Mouse (Mus musculus): Measurements from ENCODE around the gene Acap1. TPM values are rescaled to one million over a fixed set of nuclear protein-coding genes. Genes with fewer than 3 reads are reported as not detected.
A peak's percentile ranks its signal among the peaks of the same experiment; 100 is the strongest.
"Not testable (repeated sequence)": the region's sequence is repeated elsewhere in the genome, so short reads cannot be mapped to it uniquely, and the experiment has no call there.

The Acap1 gene
- total RNA-seq, 2 experiments from 2014 or later: 0.15 to 0.26 TPM

GRCm38 (mm10) chr11:69881787-69882670 lies 13.3 kb downstream of the Acap1 start:
- no peak for DNase-seq (ENCODE audit: extremely low spot score in 1 of 2, low spot score in 2 of 2)
- intact Hi-C loops (cut with DNase I): no loop called here

GRCm38 (mm10) chr11:69880853-69881603 lies 14.3 kb downstream of the Acap1 start, which contains the start of gene Kctd11:
Gene Kctd11, minus strand, starts transcription at chr11:69881406.
- intact Hi-C loops (cut with DNase I): no loop called here
- peak in 1 of 2 experiments; percentile 93 for DNase-seq (ENCODE audit: extremely low spot score in 1 of 2, low spot score in 2 of 2)

GRCm38 (mm10) chr11:69880506-69880852 lies 14.9 kb downstream of the Acap1 start:
- intact Hi-C loops (cut with DNase I): no loop called here
- peak in 1 of 2 experiments; percentile 82 for DNase-seq (ENCODE audit: extremely low spot score in 1 of 2, low spot score in 2 of 2)

- DNase-seq (ENCODE audit: extremely low spot score in 1 of 2, low spot score in 2 of 2): no peak
- intact Hi-C loops (cut with DNase I): loop anchor here (5.0 kb wide), 1 partner anchor 77 kb away; the partner anchor contains the start of gene Fgf11
Measured at GRCm38 (mm10) chr11:69879711-69880110, 15.6 kb downstream of the Acap1 start.

GRCm38 (mm10) chr11:69878952-69879351 lies 16.4 kb downstream of the Acap1 start:
- DNase-seq (ENCODE audit: extremely low spot score in 1 of 2, low spot score in 2 of 2): no peak
- intact Hi-C loops (cut with DNase I): loop anchor here (5.0 kb wide), 1 partner anchor 77 kb away; the partner anchor contains the start of gene Fgf11

GRCm38 (mm10) chr11:69878399-69878798 lies 16.9 kb downstream of the Acap1 start:
- DNase-seq (ENCODE audit: extremely low spot score in 1 of 2, low spot score in 2 of 2): no peak
- intact Hi-C loops (cut with DNase I): loop anchor here (5.0 kb wide), 1 partner anchor 76 kb away; the partner anchor contains the start of gene Fgf11

GRCm38 (mm10) chr11:69877878-69878277 lies 17.5 kb downstream of the Acap1 start, which contains the start of gene Tmem95:
Gene Tmem95, minus strand, starts transcription at chr11:69878018.
- intact Hi-C loops (cut with DNase I): loop anchor here (5.0 kb wide), 1 partner anchor 76 kb away; the partner anchor contains the start of gene Fgf11

GRCm38 (mm10) chr11:69876867-69877266 lies 18.5 kb downstream of the Acap1 start:
- DNase-seq (ENCODE audit: extremely low spot score in 1 of 2, low spot score in 2 of 2): peak; percentile 77 to 91
- intact Hi-C loops (cut with DNase I): loop anchor here (5.0 kb wide), 1 partner anchor 75 kb away; the partner anchor contains the start of gene Fgf11

More at GRCm38 (mm10) chr11:69877878-69878277, 17.5 kb downstream of the Acap1 start, which contains the start of gene Tmem95:
- no peak for DNase-seq (ENCODE audit: extremely low spot score in 1 of 2, low spot score in 2 of 2)

GRCm38 (mm10) chr11:69876186-69876585 lies 19.2 kb downstream of the Acap1 start:
- intact Hi-C loops (cut with DNase I): loop anchor here (5.0 kb wide), 1 partner anchor 74 kb away; the partner anchor contains the start of gene Fgf11
- no peak for DNase-seq (ENCODE audit: extremely low spot score in 1 of 2, low spot score in 2 of 2)

- intact Hi-C loops (cut with DNase I): no loop called here
- no peak for DNase-seq (ENCODE audit: extremely low spot score in 1 of 2, low spot score in 2 of 2)
Measured at GRCm38 (mm10) chr11:69872451-69872850, 22.9 kb downstream of the Acap1 start.

GRCm38 (mm10) chr11:69871822-69872221 lies 23.5 kb downstream of the Acap1 start:
- intact Hi-C loops (cut with DNase I): no loop called here
- DNase-seq (ENCODE audit: extremely low spot score in 1 of 2, low spot score in 2 of 2): no peak

- intact Hi-C loops (cut with DNase I): no loop called here
- no peak for DNase-seq (ENCODE audit: extremely low spot score in 1 of 2, low spot score in 2 of 2)
Measured at GRCm38 (mm10) chr11:69870289-69871069, 24.9 kb downstream of the Acap1 start.

GRCm38 (mm10) chr11:69867335-69867734 lies 28.0 kb downstream of the Acap1 start:
- intact Hi-C loops (cut with DNase I): no loop called here
- no peak for DNase-seq (ENCODE audit: extremely low spot score in 1 of 2, low spot score in 2 of 2)

GRCm38 (mm10) chr11:69865561-69865960 lies 29.8 kb downstream of the Acap1 start:
- DNase-seq (ENCODE audit: extremely low spot score in 1 of 2, low spot score in 2 of 2): no peak
- intact Hi-C loops (cut with DNase I): no loop called here

GRCm38 (mm10) chr11:69864138-69864860 lies 31.0 kb downstream of the Acap1 start:
- intact Hi-C loops (cut with DNase I): no loop called here
- no peak for DNase-seq (ENCODE audit: extremely low spot score in 1 of 2, low spot score in 2 of 2)

- DNase-seq (ENCODE audit: extremely low spot score in 1 of 2, low spot score in 2 of 2); intact Hi-C loops (cut with DNase I): not testable (repeated sequence)
Measured at GRCm38 (mm10) chr11:69863729-69864128, 31.6 kb downstream of the Acap1 start.

GRCm38 (mm10) chr11:69858113-69858998 lies 37.0 kb downstream of the Acap1 start, which contains the start of gene Tnk1:
Gene Tnk1, minus strand, starts transcription at chr11:69858730.
- intact Hi-C loops (cut with DNase I): no loop called here
- no peak for DNase-seq (ENCODE audit: extremely low spot score in 1 of 2, low spot score in 2 of 2)
